25 mouse cellular contexts compared by ENCODE assay signal in the genomic region with DNA sequence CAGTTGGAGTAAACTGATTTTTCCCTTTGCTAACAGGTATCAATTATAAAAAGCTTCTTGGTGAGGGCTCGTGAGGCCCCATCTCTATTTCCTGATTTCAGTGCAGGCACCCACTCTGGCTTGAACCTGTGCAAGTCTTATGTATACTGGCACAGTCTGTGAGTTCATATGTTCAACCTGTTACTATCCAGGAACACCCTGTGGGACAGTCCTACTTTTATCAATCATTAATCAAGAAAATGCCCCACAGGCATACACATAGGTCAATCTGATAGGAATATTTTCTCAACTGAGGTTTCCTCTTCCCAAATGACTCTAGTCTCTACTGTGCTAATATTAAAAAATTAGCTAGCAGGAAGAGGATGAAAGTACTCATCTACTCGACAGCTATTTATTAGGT. TPM values are rescaled to one million over a fixed set of nuclear protein-coding genes. Genes with fewer than 3 reads are reported as not detected.
DNase-seq lines count a peak whose midpoint lies in the region; ATAC-seq and TF ChIP-seq lines count a peak whose summit lies in the region.
"Had no signal": no experiment of that assay in that cellular context is flagged by ENCODE, and none has a peak within 500 bp of the region (broad histone marks: within the 10 kb centered on the region; RNA-seq: fewer than 3 reads in every experiment).

No protein-coding gene starts in this region.

- H3K4me2 ChIP-seq in intestine, embryonic 16.5 days (ENCODE audit: low read depth, low read length), result no peak overlapping the region
- H3K4me2 ChIP-seq in intestine, embryonic 15.5 days (replicated peaks), result no peak overlapping the region
- no peak overlapping the region for H3K4me2 ChIP-seq in liver, embryonic 12.5 days
- H3K4me2 ChIP-seq in liver, postnatal 0 days (ENCODE audit: low read depth, low read length), result no peak overlapping the region
- H3K4me2 ChIP-seq: embryonic facial prominence, embryonic 13.5 days; embryonic facial prominence, embryonic 15.5 days; forebrain, embryonic 12.5 days had no signal

- H3K4me1 ChIP-seq in intestine, embryonic 16.5 days (ENCODE audit: control insufficient read depth, insufficient read depth, low read length), result 0 out of 2 replicates have a peak, but pooled peaks cover 4% of the 10 kb centered on the region
- H3K4me1 ChIP-seq in intestine, embryonic 15.5 days (replicated peaks), result no peaks in the 10 kb centered on the region
- no peaks in the 10 kb centered on the region; the same call in 1 of the 2 replicates for H3K4me1 ChIP-seq in liver, adult 2 months (ENCODE audit: control insufficient read depth, insufficient read depth, low read length)
- no peaks in the 10 kb centered on the region for H3K4me1 ChIP-seq in liver, embryonic 12.5 days
- H3K4me1 ChIP-seq in liver, postnatal 0 days (ENCODE audit: insufficient read depth), result no peaks in the 10 kb centered on the region
- H3K4me1 ChIP-seq: embryonic facial prominence, embryonic 13.5 days; embryonic facial prominence, embryonic 15.5 days; forebrain, embryonic 10.5 days; forebrain, embryonic 12.5 days had no signal

- peak; percentile 44; the same call in 1 of the 2 replicates for ATAC-seq in intestine, embryonic 16.5 days
- no peak for ATAC-seq in intestine, embryonic 15.5 days
- ATAC-seq in liver, embryonic 12.5 days, result no peak
- ATAC-seq in liver, postnatal 0 days, result peak; percentile 98
- ATAC-seq: CD4-positive, CD25-positive, alpha-beta regulatory T cell, adult 4 months; forebrain, embryonic 14.5 days; forebrain, embryonic 16.5 days had no signal

- H3K4me3 ChIP-seq in intestine, embryonic 16.5 days (ENCODE audit: low read length), result no peak overlapping the region
- H3K4me3 ChIP-seq in intestine, embryonic 15.5 days (replicated peaks), result no peak overlapping the region
- no peak overlapping the region for H3K4me3 ChIP-seq in liver, adult 2 months (ENCODE audit: insufficient read depth, low read depth, low read length)
- no peak overlapping the region for H3K4me3 ChIP-seq in liver, embryonic 12.5 days
- H3K4me3 ChIP-seq in liver, postnatal 0 days (ENCODE audit: low read depth, low read length), result no peak overlapping the region
- H3K4me3 ChIP-seq: embryonic facial prominence, embryonic 13.5 days; embryonic facial prominence, embryonic 15.5 days; erythroblast, embryonic 14.5 days; forebrain, embryonic 10.5 days; forebrain, embryonic 12.5 days had no signal

- no peaks in the 10 kb centered on the region for H3K79me2 ChIP-seq in liver, adult 2 months (ENCODE audit: control insufficient read depth, insufficient read depth, low read length)

- TF ChIP-seq POLR2A in liver, adult 2 months (IDR thresholded peaks at IDR 0.05; ENCODE audit: extremely low read depth, insufficient read depth, low read length), result no peak

- no peak overlapping the region for H3K9ac ChIP-seq in intestine, embryonic 16.5 days (ENCODE audit: low read depth, low read length)
- no peak overlapping the region for H3K9ac ChIP-seq in intestine, embryonic 15.5 days
- no peak overlapping the region for H3K9ac ChIP-seq in liver, adult 2 months (ENCODE audit: low read depth, low read length)
- H3K9ac ChIP-seq in liver, embryonic 12.5 days, result no peak overlapping the region
- no peak overlapping the region for H3K9ac ChIP-seq in liver, postnatal 0 days (replicated peaks)
- H3K9ac ChIP-seq: embryonic facial prominence, embryonic 13.5 days; embryonic facial prominence, embryonic 15.5 days; forebrain, embryonic 12.5 days had no signal

- H3K27me3 ChIP-seq in intestine, embryonic 16.5 days (replicated peaks; ENCODE audit: control insufficient read depth, insufficient read depth, low read length), result no peaks in the 10 kb centered on the region
- no peaks in the 10 kb centered on the region for H3K27me3 ChIP-seq in intestine, embryonic 15.5 days (replicated peaks)
- H3K27me3 ChIP-seq in liver, adult 2 months (ENCODE audit: control insufficient read depth, insufficient read depth, low read length), result no peaks in the 10 kb centered on the region
- no peaks in the 10 kb centered on the region for H3K27me3 ChIP-seq in liver, embryonic 12.5 days (replicated peaks)
- H3K27me3 ChIP-seq in liver, postnatal 0 days (ENCODE audit: insufficient read depth, low read length), result no peaks in the 10 kb centered on the region
- H3K27me3 ChIP-seq: embryonic facial prominence, embryonic 13.5 days; embryonic facial prominence, embryonic 15.5 days; forebrain, embryonic 12.5 days had no signal

- WGBS in intestine, embryonic 16.5 days, result 62% methylated on average over 2 of the region's 2 CpGs
- 58% methylated on average over 2 of the region's 2 CpGs for WGBS in intestine, embryonic 15.5 days
- 30% methylated on average over 2 of the region's 2 CpGs for WGBS in liver, adult 2 months
- 56% methylated on average over 2 of the region's 2 CpGs for WGBS in liver, embryonic 12.5 days (ENCODE audit: insufficient replicate concordance)
- 70% methylated on average over 2 of the region's 2 CpGs for WGBS in liver, postnatal 0 days (ENCODE audit: insufficient replicate concordance)

- H3K36me3 ChIP-seq in intestine, embryonic 16.5 days (ENCODE audit: control insufficient read depth, insufficient read depth, low read length), result no peaks in the 10 kb centered on the region
- H3K36me3 ChIP-seq in intestine, embryonic 15.5 days, result no peaks in the 10 kb centered on the region
- no peaks in the 10 kb centered on the region for H3K36me3 ChIP-seq in liver, adult 2 months (ENCODE audit: control insufficient read depth, insufficient read depth, low read length)
- no peaks in the 10 kb centered on the region for H3K36me3 ChIP-seq in liver, embryonic 12.5 days
- no peaks in the 10 kb centered on the region for H3K36me3 ChIP-seq in liver, postnatal 0 days (replicated peaks; ENCODE audit: insufficient read depth, low read length)
- H3K36me3 ChIP-seq: embryonic facial prominence, embryonic 15.5 days; forebrain, embryonic 10.5 days; forebrain, embryonic 12.5 days had no signal

- TF ChIP-seq EP300 in liver, postnatal 0 days (IDR thresholded peaks at IDR 0.05; ENCODE audit: low read depth), result no peak

- peak; percentile 75 for DNase-seq in liver, adult 2 months (ENCODE audit: extremely low read depth, low read depth, low spot score)
- no peak for DNase-seq in liver, postnatal 0 days
- DNase-seq in liver, result no peak
- DNase-seq: adrenal gland, adult 2 months; adrenal gland, postnatal 10 days; adrenal gland, postnatal 25 days; B cell, adult 2 months; cerebellum, adult 11 months; cerebellum, adult 18-20 months; cerebellum, adult 8-10 months; cerebellum, adult 9-11 months; cerebellum, postnatal 14 days; cerebellum, postnatal 36 days; embryo, embryonic 11 days had no signal

- no peak overlapping the region for H3K27ac ChIP-seq in intestine, embryonic 16.5 days (ENCODE audit: low read length)
- H3K27ac ChIP-seq in intestine, embryonic 15.5 days, result no peak overlapping the region
- H3K27ac ChIP-seq in liver, adult 2 months (replicated peaks; ENCODE audit: insufficient read depth, low read depth, low read length), result no peak overlapping the region
- H3K27ac ChIP-seq in liver, embryonic 12.5 days, result no peak overlapping the region
- H3K27ac ChIP-seq in liver, postnatal 0 days (ENCODE audit: low read depth), result peak overlapping the region; percentile 3
- H3K27ac ChIP-seq: embryonic facial prominence, embryonic 13.5 days; embryonic facial prominence, embryonic 15.5 days; forebrain, embryonic 10.5 days; forebrain, embryonic 12.5 days had no signal

- TF ChIP-seq CTCF in liver, adult 2 months (IDR thresholded peaks at IDR 0.05; ENCODE audit: low read depth, low read length), result no peak
- no peak for TF ChIP-seq CTCF in liver, postnatal 0 days (IDR thresholded peaks at IDR 0.05; ENCODE audit: low read depth)

- no peaks in the 10 kb centered on the region for H3K9me3 ChIP-seq in intestine, embryonic 16.5 days (ENCODE audit: control insufficient read depth, low read length)
- no peaks in the 10 kb centered on the region for H3K9me3 ChIP-seq in intestine, embryonic 15.5 days
- no peaks in the 10 kb centered on the region for H3K9me3 ChIP-seq in liver, embryonic 12.5 days (replicated peaks)
- no peaks in the 10 kb centered on the region for H3K9me3 ChIP-seq in liver, postnatal 0 days (ENCODE audit: low read length)
- H3K9me3 ChIP-seq: embryonic facial prominence, embryonic 13.5 days; embryonic facial prominence, embryonic 15.5 days; forebrain, embryonic 10.5 days; forebrain, embryonic 12.5 days had no signal

RNA-seq across cellular contexts. Expression of a gene that starts 42.8 kb away (rescaled TPM):
- polyA plus RNA-seq in intestine, embryonic 16.5 days (2015; fragmentation: Nextera tagmentation; extraction: Ambion mirVana), result 11.4 and 13.8 TPM in 2 replicates
- 15.6 and 15.8 TPM in 2 replicates for polyA plus RNA-seq in intestine, embryonic 15.5 days (2015; fragmentation: Nextera tagmentation; extraction: Ambion mirVana)
- total RNA-seq in liver, adult 2 months (2014; rRNA removed), result 1.1 and 3.3 TPM in 2 replicates
- polyA plus RNA-seq in liver, adult 2 months (2012; rRNA removed), result 2.4 and 3.0 TPM in 2 replicates
- 17.2 and 19.7 TPM in 2 replicates for polyA plus RNA-seq in liver, embryonic 12.5 days (2016; fragmentation: Nextera tagmentation; extraction: Ambion mirVana)
- polyA plus RNA-seq in liver, postnatal 0 days (2015; fragmentation: Nextera tagmentation; extraction: Ambion mirVana), result 2.6 and 3.3 TPM in 2 replicates

Comparison
In these comparisons a context has a peak if more than half of its experiments do, and no peak if none do; other contexts are left out.
1. ATAC-seq: peak in intestine, embryonic 16.5 days (single experiment) and liver, postnatal 0 days (single experiment); none in intestine, embryonic 15.5 days (single experiment) and liver, embryonic 12.5 days (single experiment).